Mouse (Mus musculus): Measurements from ENCODE around the gene Sgms1.

DNA sequence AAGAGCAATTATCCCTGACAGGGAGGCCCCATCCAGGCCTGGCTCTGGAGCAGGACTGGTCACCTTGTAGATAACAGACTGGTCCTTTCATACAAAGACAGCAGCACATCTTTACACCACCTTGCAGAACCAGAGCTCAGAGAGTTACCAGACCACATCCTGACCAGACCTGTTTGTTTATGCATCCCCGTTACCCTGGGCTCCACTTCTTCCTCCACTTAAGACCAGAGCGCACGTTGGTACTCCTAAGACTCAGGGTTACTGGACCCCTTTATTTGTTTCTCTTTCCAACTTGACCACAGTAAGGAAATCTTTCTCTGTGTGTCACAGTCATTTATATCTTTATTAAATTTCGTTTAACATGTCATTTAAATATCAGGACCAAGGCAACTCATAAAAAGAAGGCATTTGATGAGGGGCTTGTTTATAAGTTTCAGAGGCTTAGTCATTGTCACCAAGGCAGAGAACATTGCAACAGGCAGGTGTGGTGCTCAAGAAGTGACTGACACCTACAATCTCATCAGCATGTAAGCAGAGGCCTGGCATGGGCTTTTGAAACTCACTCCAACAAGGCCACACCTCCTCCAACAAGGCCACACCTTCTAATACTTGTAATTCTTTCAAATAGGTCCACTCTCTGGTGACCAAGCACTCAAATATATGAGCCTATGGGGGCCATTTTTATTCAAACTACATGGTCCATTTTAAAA, 132.7 kb downstream of the Sgms1 start:
- no peak for TF ChIP-seq POLR2A (IDR thresholded peaks at IDR 0.05; ENCODE audit: insufficient read depth, low read depth, low read length)
- TF ChIP-seq CTCF (IDR thresholded peaks at IDR 0.05) = no peak
- TF ChIP-seq EP300 (IDR thresholded peaks at IDR 0.05; ENCODE audit: insufficient read depth, low read depth, low read length) = no peak

Data from heart, adult 2 months (tissue).